Mouse (Mus musculus) kidney, postnatal 0 days (tissue): ENCODE measurements around the gene Fam171a2. TPM values are rescaled to one million over a fixed set of nuclear protein-coding genes. Genes with fewer than 3 reads are reported as not detected.

ENCODE experiments used
- ATAC-seq: fragments of 200-750 bp; cut with Nextera tagmentation; replicated peaks from 2 replicates; pipeline ENCODE4 v1.8.0; 2017; ENCODE audit warnings: low read depth, moderate number of reproducible peaks, moderate TSS enrichment, moderate library complexity; ENCODE audit not compliant: low FRiP score
- DNase-seq: peaks from one replicate; pipeline ENCODE4 v3.0.0-alpha.2; 2016; ENCODE audit warnings: low spot score
- H3K27ac ChIP-seq: fragments of 300-500 bp; sonication (generic); 2 replicates; pipeline ENCODE4 v1.5.1; 2014; ENCODE audit warnings: mild to moderate bottlenecking
- H3K27me3 ChIP-seq: fragments of 300-500 bp; sonication (generic); 2 replicates; pipeline ENCODE4 v1.6.1; 2014; ENCODE audit warnings: low read length, mixed read lengths; ENCODE audit not compliant: insufficient read depth
- H3K36me3 ChIP-seq: fragments of 300-500 bp; sonication (generic); 2 replicates; pipeline ENCODE4 v1.6.1; 2014; ENCODE audit warnings: low read length, mixed read lengths; ENCODE audit not compliant: insufficient read depth
- H3K4me1 ChIP-seq: fragments of 300-500 bp; sonication (generic); replicated peaks from 2 replicates; pipeline ENCODE4 v1.6.1; 2014; ENCODE audit warnings: antibody characterized with exemption, low read length, mixed read lengths; ENCODE audit not compliant: insufficient read depth
- H3K4me2 ChIP-seq: fragments of 300-500 bp; sonication (generic); 2 replicates; pipeline ENCODE4 v1.6.1; 2014; ENCODE audit warnings: mild to moderate bottlenecking, low read length, moderate library complexity, mixed read lengths
- H3K4me3 ChIP-seq: fragments of 300-500 bp; sonication (generic); replicated peaks from 2 replicates; pipeline ENCODE4 v1.5.1; 2014; ENCODE audit warnings: low read depth, low read length
- H3K9ac ChIP-seq: fragments of 300-500 bp; sonication (generic); 2 replicates; pipeline ENCODE4 v1.6.1; 2014; ENCODE audit warnings: low read depth, low read length
- H3K9me3 ChIP-seq: fragments of 300-500 bp; sonication (generic); replicated peaks from 2 replicates; pipeline ENCODE4 v1.6.1; 2016; ENCODE audit warnings: low read length, inconsistent platforms, mixed read lengths
- CTCF ChIP-seq: IDR thresholded peaks from 2 replicates; pipeline ENCODE4 v1.5.1; 2016; ENCODE audit warnings: antibody characterized with exemption, low read depth, mild to moderate bottlenecking, moderate library complexity
- WGBS: fragments of 180-500 bp; shearing (Covaris S2); extraction: QIAGEN DNeasy Blood & Tissue Kit; methylation state at CpG from one replicate; pipeline ENCODE4 v1.1.7; 2014; 5-methylcytosine and 5-hydroxymethylcytosine counted together
- polyA plus RNA-seq: library from polyadenylated mRNA; unstranded; fragments of >200 nt; fragmentation: Nextera tagmentation; extraction: Ambion mirVana; gene quantifications from 2 replicates; pipeline ENCODE4 v1.2.1, GENCODE M21; 2015

Gene Fam171a2
- polyA plus RNA-seq, 1 experiment from 2014 or later: 6.4 TPM

- Histone ChIP-seq H3K4me3 (peak overlapping the region; percentile 62; the same call in 1 of the 2 replicates), H3K27me3 (no peaks in the 10 kb centered on the region), H3K27ac (no peak overlapping the region), H3K4me1 (peaks cover 13% of the 10 kb centered on the region), H3K9me3 (no peaks in the 10 kb centered on the region), H3K9ac (0 out of 2 replicates have a peak overlapping the region, but pooled peaks have one; percentile 73), H3K36me3 (peaks cover 27% of the 10 kb centered on the region), H3K4me2 (peak overlapping the region; percentile 61)
- TF ChIP-seq CTCF: no peak
- WGBS: 86% methylated on average over 11 of the region's 11 CpGs
- DNase-seq (no peak), ATAC-seq (no peak)
Observed at GRCm38 (mm10) chr11:102405544-102406285, 41.8 kb downstream of the Fam171a2 start.

DNA sequence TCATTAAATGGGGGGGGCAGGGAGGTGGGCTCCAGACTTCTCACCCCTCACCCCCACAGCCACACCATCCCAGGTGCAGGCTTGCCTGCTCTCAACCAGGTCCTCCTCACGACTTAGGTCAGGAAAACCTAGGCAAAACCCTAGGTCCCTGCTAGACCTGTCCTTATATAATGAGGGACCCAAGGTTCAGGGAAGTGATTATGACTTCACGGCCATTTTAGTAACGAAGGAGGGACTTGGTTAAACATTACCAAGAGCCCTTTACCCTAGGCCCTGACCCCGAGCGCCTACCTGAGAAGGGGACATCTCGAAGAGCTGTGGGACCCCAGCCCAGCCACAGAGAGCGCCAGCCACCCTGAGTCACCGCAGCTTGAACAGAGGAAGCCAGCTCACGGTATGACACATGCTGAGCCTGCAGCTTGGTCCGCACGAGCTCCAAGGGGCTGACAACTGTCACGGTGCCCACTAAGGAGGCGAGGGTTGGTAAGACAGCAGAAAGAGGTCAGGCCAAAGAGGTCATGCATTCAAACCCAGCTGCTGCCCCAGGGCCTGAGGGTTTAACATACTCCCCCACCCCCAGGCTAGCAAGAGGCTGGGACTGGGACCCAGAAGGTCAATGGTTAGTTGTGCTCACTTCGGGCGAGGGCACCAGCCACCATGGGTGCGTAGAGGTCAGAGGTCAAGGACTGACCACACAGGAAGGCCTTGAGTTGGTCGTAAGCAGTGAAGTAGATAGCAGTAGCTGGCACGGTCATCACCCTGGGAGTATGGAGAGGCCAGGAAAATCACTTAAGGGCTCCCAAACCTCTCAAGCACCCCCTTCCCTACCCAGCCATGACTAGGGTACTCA lies 43.1 kb downstream of the Fam171a2 start:
- Histone ChIP-seq H3K27ac (no peak overlapping the region), H3K36me3 (peaks cover 27% of the 10 kb centered on the region), H3K27me3 (peaks cover 6% of the 10 kb centered on the region; the same call in 1 of the 2 replicates), H3K4me1 (peaks cover 21% of the 10 kb centered on the region), H3K4me2 (no peak overlapping the region), H3K4me3 (no peak overlapping the region), H3K9me3 (no peaks in the 10 kb centered on the region), H3K9ac (no peak overlapping the region)
- 73% methylated on average over 18 of the region's 18 CpGs for WGBS
- ATAC-seq (no peak), DNase-seq (no peak)
- no peak for TF ChIP-seq CTCF

DNA sequence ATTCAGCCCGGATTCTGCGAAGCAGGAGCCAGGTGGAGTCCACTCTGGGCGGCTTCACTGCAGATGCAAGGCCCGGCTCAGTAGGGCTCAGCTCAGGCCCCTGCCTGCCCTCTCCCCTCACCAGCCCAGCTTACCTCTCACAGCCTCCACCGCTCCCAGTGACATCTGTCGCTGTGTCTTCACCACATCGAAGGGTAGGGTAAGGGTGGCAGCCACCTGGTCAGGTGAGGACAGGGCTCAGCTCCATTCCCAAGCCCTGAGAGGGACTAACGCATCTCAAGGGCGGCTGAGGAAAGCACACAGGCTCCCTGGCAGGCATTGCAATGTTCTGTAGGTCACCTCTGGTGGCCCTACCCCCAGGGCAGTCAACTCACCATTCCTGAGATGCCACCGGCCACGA lies 43.8 kb downstream of the Fam171a2 start:
- Histone ChIP-seq H3K4me1 (peaks cover 21% of the 10 kb centered on the region), H3K9me3 (no peaks in the 10 kb centered on the region), H3K27ac (no peak overlapping the region), H3K4me2 (no peak overlapping the region), H3K27me3 (peaks cover 8% of the 10 kb centered on the region; the same call in 1 of the 2 replicates), H3K36me3 (peaks cover 27% of the 10 kb centered on the region), H3K4me3 (no peak overlapping the region), H3K9ac (no peak overlapping the region)
- 93% methylated on average over 11 of the region's 11 CpGs for WGBS
- TF ChIP-seq CTCF: no peak
- DNase-seq (no peak), ATAC-seq (no peak)

- peaks cover 11% of the 10 kb centered on the region; the same call in 1 of the 2 replicates for H3K27me3 ChIP-seq
- no peak for ATAC-seq
- H3K4me1 ChIP-seq: peaks cover 21% of the 10 kb centered on the region
- H3K9me3 ChIP-seq: no peaks in the 10 kb centered on the region
- TF ChIP-seq CTCF: no peak
- H3K36me3 ChIP-seq: peaks cover 27% of the 10 kb centered on the region
- H3K4me3 ChIP-seq: no peak overlapping the region
- 56% methylated on average over 12 of the region's 12 CpGs for WGBS
- H3K9ac ChIP-seq: no peak overlapping the region
- no peak for DNase-seq
- no peak overlapping the region for H3K27ac ChIP-seq
- H3K4me2 ChIP-seq: no peak overlapping the region
Observed at GRCm38 (mm10) chr11:102401898-102402500, 45.5 kb downstream of the Fam171a2 start.

GRCm38 (mm10) chr11:102400513-102401084 lies 46.9 kb downstream of the Fam171a2 start:
- no peak for DNase-seq
- ATAC-seq: no peak
- H3K27me3 ChIP-seq: peaks cover 11% of the 10 kb centered on the region; the same call in 1 of the 2 replicates

DNA sequence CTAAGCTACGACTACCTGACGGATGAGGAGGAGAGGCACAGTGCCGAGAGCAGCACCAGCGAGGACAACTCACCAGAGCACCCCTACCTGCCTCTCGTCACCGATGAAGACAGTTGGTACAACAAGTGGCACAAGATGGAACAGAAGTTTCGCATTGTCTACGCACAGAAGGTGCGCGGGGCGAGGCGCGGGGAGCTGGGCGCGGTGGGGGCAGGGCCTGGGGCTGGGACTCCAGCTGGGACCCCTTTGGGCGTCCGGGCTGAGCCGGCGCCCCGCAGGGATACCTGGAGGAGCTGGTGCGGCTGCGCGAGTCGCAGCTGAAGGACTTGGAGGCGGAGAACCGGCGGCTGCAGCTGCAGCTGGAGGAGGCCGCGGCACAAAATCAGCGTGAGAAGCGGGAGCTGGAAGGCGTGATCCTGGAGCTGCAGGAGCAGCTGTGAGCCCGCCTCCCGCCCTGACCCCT lies 47.8 kb downstream of the Fam171a2 start:
- peak overlapping the region; percentile 54 for H3K4me2 ChIP-seq
- peak overlapping the region; percentile 27; the same call in 1 of the 2 replicates for H3K9ac ChIP-seq
- DNase-seq: no peak

More at GRCm38 (mm10) chr11:102400513-102401084, 46.9 kb downstream of the Fam171a2 start:
- H3K9me3 ChIP-seq: no peaks in the 10 kb centered on the region
- 32% methylated on average over 12 of the region's 12 CpGs for WGBS
- no peak overlapping the region for H3K4me2 ChIP-seq
- TF ChIP-seq CTCF: no peak
- H3K9ac ChIP-seq: no peak overlapping the region
- peaks cover 14% of the 10 kb centered on the region for H3K4me1 ChIP-seq
- no peak overlapping the region for H3K4me3 ChIP-seq
- H3K36me3 ChIP-seq: peaks cover 27% of the 10 kb centered on the region
- H3K27ac ChIP-seq: no peak overlapping the region

More for the DNA sequence above, 47.8 kb downstream of the Fam171a2 start:
- Histone ChIP-seq H3K27ac (no peak overlapping the region), H3K4me3 (peak overlapping the region; percentile 27; the same call in 1 of the 2 replicates), H3K27me3 (peaks cover 11% of the 10 kb centered on the region; the same call in 1 of the 2 replicates), H3K36me3 (peaks cover 23% of the 10 kb centered on the region), H3K4me1 (peaks cover 12% of the 10 kb centered on the region), H3K9me3 (no peaks in the 10 kb centered on the region)
- no peak for TF ChIP-seq CTCF
- WGBS: under 1% methylated on average over 34 of the region's 34 CpGs
- no peak for ATAC-seq
